Mouse (Mus musculus) frontal cortex, postnatal 36 days (tissue): ENCODE results near the gene Hydin.
"Not testable (repeated sequence)": the region's sequence is repeated elsewhere in the genome, so short reads cannot be mapped to it uniquely, and the experiment has no call there.

ENCODE experiments used
- DNase-seq, 2 experiments: peaks; one replicate each; pipeline ENCODE4 v3.0.0; 2022; ENCODE audit warnings: low spot score in 2 of 2

Hydin gene

DNA sequence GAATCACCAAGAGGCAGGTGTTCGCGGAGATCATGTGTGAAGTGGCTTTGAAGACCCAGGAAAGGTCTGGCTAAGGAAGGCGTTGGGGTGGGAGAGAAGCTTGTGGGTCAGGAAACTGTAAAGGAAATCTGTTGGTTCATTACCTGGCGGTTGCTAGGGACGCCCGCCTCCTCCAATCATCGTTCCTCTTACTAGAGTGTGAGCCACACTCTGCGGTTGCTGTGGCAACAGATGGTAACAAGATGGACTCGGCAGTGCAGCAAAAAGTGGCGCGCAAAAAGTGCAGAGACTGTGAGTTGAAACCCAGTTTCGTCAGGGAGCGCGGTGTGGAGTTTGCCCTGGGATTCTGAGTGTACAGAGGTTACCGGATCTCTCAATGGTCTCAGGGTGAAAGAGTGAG lies at the start of gene Hydin:
Gene Hydin, plus strand, starts transcription at position 237 of the 400 bp plus-strand sequence.
- peak; percentile 85 to 93 for DNase-seq

DNA sequence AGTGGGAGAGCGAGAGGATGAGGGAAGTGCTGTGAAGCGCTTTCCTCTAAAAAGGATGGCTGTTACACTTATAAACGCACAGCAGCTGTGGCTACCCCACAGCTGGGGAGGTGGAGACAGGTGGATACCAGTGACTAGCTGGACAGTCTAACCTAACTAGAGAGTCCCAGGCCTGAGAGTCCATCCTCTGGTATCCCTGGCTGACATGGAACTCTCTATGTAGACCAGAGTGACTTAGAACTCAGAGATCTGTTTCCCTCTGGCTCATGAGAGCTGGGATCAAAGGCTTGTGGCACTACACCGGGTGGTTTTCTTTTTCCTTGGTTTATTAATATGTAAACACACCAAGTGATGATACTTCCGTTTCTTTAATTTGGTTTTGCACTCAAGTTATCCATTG lies 49.6 kb upstream of the Hydin start:
- no peak for DNase-seq

DNA sequence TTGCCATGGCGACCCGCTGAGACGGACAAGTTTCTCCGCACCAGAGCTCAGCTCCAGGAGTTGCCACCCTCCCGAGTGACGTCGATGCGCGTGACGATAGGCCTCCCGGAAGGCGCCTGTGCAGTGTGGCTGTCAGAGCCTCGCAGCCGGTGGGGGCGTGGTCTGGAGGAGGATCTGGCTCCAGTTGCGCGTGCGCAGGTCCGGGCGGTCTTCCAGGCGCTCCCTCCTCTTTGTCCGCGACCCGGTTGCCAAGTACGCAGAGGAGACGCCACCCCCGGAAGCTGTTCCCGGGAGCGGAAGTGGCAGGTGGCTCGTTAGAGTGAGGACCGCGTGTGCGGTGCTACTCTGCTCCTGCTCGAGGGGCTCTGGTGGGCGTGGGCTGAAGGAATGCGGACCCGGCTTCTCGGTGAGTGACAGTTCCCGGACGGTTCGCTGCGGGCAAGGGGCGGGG lies 49.1 kb upstream of the Hydin start:
- DNase-seq, result peak; percentile 100

DNA sequence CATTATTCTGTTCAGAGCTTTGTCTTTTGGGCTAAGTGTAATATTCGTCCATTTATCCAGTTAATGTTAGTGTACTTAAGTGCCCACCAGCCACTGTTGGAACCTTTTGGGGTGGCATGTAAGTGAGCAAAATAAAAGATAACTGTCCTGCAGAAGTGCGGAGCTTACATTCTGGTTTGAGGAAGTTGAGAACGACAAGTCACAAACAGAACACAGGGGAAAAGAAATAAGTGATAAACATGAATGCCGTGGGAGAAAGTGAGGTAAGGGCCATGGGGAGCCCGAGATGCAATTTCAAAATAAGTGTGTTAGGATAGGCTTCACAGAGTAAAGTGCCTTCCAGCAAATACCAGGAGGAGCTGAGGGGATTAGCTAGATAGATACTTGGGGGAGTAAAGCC lies 48.3 kb upstream of the Hydin start:
- no peak for DNase-seq

DNA sequence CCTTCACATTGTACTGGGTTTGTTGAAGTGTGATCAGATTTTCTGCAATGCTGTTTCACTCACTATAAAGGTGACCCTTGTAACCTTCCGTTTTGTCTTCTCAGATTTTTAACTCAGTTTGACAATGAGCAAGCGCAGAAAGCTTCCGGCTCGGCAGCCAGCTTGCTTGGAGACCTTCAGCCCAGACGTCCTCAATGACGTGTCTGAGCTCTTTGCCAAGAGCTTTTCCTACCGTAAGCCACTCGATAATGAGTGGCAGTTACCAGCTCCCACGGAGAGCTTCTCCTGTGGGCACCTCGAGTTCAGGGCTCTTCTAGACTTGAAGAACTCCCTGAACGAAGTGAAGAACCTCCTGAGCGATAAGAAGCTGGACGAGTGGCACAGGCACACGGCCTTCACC lies 45.8 kb upstream of the Hydin start:
- no peak for DNase-seq

DNA sequence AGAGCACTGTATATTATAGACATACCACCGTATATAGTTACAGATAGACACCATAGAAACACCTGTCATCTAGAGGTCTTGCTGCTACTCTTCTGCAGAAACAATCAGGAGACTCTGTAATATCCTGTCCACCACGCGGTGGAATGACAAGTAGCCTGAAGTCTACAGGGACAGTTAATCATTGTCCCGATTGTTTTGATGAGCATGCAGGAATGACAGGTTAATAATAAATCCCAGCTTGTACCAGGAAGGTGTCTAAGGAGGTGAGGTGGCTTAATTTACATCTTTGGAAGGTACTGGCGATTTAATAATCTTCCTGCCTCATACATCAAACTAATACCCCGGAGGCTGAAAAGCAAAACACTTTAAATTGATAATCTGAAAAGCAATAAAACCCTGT lies 36.0 kb upstream of the Hydin start:
- DNase-seq, result no peak

DNA sequence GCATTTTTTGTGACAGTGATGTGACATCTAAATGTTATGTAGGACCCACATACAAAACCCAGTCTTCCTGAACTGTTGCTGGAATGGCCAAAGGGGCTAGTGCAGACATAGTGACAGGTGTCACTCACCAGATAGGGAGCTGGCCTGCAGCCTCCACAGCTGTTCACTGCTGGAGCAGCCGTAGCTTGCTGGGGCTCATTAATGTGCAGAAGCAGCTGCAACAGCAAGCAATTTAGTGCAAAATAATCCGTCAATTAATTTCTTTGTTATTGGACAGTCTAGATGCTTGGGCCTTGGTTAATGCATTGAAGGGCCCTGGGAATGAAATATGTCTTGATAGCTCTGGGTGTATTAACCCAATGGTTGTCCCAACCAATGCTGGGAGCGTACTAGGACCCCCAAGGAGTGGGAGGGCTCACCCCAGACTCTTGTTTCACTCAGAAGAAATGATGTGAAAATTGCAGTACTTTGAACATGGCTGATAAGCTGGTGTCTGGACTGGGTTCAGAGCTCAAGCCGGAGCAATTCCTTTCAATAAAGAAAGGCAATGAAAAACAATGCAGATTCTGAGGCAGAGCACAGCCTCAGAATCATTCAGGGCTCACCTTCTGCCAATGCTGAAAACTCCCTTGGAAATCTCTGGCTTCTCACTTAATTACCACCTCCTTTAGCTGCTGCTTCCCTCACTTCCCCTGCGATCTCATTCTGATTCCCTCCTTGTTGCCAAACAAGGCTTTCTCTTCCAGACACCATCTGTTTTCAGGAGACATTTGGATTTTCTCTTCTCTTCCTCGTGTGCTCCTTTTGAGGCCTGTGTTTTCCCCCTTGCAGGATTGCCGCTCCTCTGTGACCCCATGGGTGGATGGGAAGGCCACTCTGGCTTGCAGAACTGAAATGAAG lies 24.2 kb upstream of the Hydin start:
- no peak for DNase-seq

DNA sequence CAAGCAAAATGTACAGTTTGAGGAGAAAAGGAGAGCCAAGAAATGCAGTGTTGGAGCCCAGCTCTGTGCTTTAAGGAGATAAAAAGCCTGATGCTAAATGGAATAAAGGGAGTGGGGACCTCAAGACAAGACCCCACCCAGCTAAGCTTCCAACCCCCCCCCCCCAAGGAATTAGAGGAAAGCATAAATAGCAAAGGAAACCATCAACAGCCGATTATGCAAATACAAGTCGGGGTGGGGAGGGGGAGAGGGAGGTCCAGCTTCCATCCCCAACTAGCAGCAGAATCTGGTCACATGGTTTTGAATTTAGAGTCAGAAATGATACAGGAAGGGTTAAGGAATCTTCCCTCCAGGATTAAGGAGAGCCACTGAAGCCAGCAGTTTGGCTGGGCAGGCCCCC lies 22.2 kb upstream of the Hydin start:
- no peak for DNase-seq

DNA sequence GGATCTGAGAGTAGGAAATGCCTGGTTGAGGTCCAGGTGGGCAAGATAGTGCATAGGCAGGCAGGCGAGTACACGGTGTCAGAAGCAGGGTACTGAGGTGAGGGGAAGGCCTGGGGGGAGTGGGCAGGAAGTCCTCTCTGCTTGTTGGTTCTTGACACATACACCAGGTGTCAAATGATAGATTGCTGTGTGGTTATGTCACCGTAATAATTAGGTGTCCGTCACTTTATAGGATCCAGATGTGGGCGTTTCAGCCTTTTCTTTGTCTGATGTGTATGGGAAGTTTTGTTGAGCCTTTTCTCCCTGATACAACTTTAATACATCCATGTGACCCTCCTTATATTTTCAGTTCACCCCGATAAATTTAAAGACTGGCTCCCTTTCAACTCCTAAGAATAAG lies 19.5 kb upstream of the Hydin start:
- DNase-seq, result no peak

DNA sequence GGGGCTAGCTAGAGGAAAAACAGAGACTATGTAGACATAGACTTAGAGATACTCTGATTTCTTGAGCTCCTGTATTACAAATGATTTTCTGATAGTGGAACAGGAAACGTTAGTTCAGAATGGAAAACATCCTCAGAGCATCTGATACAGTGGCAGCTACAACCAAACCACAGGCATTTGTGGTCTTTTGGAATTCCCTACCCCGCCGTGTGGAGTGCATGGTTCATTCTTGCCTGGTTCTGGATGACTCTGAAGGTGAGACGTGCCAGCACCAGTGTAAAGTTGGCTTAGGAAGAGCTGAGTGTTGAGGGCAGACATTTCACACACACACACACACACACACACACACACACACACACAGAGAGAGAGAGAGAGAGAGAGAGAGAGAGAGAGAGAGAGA lies 12.8 kb upstream of the Hydin start:
- DNase-seq, result no peak

DNA sequence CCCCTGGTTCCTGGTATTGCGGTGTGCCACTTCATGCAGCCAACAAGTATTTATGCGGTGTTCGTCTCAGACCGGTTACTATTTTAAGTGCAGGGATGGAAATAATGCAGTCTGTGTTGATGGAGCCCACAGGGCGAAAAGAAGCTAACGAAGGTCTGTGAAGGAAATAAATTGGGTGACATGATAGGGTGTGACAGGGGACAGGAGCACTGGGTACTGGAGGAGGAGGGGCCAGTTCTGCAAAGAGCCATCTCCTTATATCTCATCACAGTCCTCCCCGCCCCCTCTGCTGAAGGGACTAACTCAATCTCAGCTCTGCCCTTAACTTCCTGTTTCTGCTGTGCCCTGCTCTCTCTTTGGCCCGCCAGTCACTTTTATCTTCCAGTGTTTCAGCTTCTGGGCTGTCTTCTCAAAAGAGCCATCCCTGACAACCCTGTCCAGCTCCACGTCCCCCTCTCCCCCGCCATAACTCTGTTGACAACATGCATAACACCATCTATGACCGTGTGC lies 926 bp upstream of the Hydin start:
- DNase-seq, result no peak

DNA sequence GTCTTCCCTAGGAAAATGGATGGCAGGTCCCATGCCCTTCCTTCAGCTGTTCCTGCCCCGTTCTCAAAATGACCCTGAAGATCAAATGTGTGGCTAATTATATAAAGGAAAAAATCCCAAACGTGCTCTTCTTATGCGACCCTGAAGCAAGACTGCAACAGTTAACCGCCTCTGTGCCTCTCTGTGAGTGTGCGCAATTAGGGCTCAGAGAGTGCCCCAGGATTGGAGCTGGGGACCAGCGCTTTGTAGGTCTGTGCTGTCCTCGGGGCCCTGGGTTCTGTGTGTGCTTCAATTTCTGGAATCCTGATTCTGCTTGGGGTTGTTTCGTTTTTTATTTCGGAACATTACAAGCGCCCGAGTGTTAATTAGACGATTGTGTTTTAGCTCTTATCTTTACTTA lies 491 bp downstream of the Hydin start:
- no peak for DNase-seq

DNA sequence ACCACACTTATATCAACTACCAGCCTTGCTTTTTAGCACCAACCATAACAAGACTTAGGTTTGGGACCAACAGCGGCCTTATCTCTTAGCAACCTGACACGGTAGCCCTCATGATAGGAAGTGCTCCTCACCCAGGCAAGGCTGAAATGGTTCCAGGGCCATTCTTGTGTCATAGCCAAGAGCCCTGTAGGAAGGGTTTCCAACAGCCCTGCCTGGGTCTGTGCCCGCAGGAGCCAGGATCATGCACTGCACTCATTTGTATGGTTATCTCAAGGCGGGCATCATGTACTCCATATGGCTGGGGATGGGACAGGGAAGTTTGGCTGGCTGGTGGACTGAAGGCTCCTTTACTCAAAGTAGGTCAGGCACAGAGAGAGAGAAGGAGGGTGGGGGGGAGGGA lies 3.9 kb downstream of the Hydin start:
- DNase-seq, result no peak

DNA sequence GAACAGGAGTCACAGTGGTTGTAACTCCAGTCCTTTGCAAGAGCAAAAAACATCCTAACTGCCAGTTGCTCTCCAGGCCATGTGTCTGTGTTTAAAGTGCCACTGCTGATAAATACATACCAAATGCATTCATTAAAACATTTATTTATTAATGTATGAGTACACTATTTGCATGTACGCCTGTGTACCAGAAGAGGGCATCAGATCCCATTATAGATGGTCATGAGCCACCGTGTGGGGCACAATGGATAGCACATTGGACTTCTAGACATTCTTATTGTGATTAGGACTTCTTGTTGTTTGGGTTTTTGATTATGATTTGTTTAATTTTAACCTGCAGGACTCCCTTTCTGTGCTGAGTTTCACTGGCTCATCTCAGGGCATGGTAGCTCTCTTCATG lies 6.6 kb downstream of the Hydin start:
- no peak for DNase-seq

DNA sequence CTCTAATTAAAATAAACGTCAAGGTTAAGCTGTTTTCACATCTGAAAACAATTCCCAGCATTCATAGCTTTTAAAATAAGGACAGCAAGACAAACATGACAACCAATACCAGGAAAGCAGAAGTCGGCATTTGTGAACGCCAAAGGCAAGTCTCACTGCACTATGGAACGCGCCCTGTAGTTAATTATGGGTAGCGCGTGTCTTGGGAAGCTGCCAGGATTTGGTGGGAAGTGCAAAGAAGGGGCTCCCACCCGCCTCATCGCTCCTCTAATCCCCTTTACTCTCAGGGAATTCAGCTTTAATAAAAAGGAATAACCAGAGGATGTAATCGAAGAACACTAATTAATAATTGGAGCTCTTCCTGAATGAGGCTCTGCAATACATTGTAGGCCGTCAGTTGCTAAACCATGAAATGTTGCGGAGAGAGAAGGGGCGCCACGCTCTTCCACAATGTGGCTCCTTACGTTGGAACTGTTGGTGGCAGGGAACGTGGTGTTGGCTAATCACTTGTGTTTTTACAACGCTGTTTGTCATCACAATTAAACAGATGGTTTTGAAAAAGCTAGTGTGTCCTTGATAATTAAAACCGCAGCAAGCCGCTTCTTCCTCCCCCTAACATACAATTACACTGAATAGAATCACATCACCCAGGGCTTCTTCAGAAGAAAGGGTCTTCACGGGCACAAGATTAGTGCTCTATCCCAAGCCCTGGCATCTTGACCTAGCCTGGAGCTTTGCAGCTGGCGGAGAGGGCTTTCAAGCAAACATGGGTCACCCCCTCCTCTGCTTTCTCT lies 8.9 kb downstream of the Hydin start:
- DNase-seq, result no peak

DNA sequence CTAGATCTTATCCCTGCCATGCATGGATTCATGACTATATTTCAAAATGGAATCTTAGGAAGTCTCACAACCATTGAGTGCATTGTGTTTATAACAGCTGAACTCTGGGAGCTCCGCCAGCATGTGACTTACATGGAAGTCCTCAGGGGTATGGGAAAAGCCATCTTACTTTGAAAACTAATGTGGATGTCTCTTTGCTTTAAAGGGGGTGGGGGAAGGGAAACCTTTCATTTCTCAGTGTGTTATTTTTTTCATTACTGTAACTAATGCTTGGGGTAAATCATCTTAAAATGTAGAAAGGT lies 9.4 kb downstream of the Hydin start:
- no peak for DNase-seq

DNA sequence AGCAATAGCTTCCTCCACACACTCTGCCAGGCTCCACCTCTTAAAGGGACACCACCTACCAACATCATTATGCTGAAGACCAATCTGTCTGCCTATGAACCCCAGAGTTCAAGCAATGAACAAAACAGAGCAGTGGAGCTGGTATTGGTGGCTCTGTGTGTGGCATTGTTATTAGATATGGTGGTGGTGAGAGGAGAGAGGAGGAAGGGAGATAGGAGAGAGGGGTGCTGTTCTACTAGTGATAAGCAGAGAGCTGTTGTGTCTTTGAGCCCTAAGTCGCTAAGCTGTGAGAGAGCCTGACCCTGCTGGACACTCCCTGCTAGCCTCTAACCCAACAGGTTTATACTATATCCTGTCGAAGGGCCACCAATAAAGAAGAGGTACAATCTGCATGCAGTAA lies 45.9 kb downstream of the Hydin start:
- DNase-seq, result no peak

DNA sequence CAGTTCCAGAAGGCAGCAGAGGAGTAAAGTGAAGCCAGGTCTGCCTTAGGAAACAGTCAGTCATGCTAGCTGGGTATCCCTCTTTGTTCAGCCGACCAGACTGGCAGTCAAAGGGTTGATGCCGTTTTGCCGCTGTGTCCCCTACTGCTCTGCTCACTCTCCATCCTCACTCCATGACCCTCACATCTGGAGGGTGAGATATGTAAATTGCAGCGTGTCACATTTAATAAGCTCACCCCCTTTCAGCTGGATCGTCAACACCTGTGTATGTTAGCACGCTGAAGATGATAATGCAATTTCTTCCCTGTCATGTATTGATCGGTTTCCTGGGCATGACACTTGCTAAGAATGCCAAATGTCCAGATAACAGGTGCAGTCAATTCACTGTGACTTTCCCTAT lies 49.0 kb downstream of the Hydin start:
- DNase-seq, result no peak

DNA sequence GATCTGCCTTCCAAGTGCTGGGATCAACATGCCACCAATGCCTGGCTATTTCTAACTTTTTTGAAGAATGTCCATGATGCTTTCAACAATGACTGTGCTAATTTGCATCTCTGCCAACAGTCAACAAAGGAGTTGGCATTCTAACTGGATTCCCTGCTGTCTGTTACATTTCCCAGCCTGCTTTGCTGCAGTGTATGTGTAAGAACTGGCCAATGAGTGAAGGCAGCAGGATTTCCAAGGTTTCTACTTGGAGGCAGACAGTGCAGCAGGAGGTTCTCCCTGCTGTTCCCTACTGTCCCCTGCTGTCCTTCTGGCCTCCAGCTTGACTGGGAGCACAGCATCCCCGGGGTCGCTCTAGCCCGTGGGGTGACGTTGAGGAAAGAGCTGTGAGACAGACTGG lies 52.8 kb downstream of the Hydin start:
- no peak for DNase-seq

DNA sequence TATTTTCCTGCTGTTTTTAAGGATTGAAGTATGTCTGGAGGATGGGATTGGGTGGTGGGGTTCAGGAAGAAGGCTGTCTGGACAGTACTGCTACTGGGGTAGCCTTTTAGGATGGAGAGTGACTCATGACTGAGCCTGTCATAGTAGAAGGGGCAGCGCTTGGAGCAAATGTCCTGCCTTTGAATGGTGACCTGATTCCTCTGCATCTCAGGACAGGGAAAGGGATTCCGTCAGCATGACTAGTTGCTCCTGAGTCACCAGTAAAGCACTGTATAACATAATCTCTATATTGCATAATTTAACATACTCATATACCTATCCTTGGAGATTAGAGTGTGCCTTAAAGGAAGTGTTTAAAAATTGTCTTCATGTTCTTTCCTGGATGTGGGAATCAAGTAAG lies 54.7 kb downstream of the Hydin start:
- DNase-seq, result no peak

DNA sequence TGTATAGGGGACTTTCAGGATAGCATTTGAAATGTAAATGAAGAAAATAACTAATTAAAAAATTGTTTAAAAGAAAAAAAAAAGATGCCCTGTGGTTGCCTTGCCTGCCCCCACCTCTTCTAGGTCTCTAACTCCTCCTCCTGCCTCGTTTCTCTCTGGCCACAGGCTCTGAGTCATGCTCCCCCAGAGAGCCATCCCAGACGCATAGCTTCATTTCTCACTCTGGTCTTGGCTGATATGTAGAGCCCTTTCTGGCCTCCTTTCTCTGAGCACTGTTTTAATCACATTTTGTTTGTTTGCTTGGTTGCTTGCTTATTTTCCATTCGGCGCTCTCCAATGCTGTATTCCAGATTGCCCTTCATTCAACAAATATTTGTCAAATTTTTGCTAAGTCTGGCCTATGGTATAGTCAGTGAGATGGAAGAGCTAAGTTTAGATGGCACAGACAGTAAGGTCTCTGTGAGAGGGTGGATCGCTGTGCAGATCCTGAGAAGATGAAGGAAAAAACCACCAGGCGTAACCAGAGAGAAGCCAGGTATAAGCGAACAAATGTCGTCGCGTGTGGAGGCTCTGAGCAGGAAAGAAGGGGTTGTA lies 57.3 kb downstream of the Hydin start:
- no peak for DNase-seq

DNA sequence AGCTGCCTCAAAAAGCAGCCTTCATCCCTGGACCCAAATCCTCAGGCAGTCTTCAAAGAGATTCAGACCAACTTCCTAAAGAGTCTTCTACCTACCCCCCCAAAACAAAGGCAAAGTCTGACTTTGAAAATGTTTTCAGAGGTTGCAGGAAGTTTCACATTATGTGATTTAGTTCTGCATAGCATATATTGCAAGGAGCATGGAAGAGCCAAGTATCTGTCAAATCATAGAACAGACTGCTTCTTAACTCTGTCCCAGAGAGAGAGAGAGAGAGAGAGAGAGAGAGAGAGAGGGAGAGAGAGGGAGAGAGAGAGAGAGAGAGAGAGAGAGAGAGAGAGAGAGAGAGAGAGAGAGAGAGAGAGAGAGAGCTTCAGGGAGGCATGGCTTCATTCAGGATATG lies 60.3 kb downstream of the Hydin start:
- DNase-seq, result not testable (repeated sequence)

DNA sequence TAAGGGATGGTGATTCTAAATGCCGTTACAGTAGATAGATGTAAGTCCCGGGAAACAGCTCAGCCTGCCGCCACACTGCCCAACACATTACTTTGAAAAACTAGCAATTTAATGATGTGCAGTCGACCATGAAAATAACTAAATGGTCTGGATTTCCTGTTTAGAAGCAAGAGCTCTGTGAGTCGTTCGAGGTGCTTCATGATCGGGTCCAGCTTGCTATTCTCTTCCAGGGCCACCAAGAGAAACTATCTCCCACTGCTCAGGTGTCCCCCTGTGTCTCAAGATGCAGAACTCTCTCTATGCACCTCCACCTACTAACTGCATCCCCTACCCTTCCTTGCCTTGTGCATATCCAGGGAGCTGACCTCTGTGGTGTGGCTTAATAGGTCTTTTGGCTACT lies 66.6 kb downstream of the Hydin start:
- DNase-seq, result no peak
